Mouse (Mus musculus) lung, postnatal 4 days (tissue): ENCODE data around the gene Lypd9.
"Not testable (repeated sequence)": the region's sequence is repeated elsewhere in the genome, so short reads cannot be mapped to it uniquely, and the experiment has no call there.

Source experiments
- DNase-seq, 2 experiments: peaks; one replicate each; pipeline ENCODE4 v3.0.0; 2021

Lypd9 gene

GRCm38 (mm10) chr11:58452759-58453158 is at the start of gene Lypd9:
Gene Lypd9 (minus strand): TSS chr11:58452923.
- DNase-seq: no peak

- not testable (repeated sequence) for DNase-seq
Observed at GRCm38 (mm10) chr11:58502472-58502871, 49.7 kb upstream of the Lypd9 start, which contains the start of gene Olfr331. Gene Olfr331 (minus strand): TSS chr11:58502572.

DNA sequence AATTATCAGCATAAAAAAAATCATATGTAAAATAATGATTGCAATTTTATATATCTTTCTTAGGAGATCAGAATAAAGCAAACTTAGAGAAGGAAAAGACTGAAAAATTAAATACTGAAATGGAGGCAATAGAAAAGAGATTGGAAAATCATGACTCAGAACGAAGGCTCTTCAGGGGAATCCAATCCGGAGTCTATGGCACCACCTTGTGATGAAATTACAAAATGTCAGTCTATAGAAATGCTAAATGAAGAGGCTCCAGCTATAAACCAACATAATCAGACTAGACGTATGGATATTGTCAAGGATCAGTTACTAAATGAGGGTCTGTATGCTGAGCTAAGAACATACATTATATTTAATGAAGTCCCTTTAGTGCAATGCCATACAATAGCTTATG is 46.6 kb upstream of the Lypd9 start:
- DNase-seq: no peak

DNA sequence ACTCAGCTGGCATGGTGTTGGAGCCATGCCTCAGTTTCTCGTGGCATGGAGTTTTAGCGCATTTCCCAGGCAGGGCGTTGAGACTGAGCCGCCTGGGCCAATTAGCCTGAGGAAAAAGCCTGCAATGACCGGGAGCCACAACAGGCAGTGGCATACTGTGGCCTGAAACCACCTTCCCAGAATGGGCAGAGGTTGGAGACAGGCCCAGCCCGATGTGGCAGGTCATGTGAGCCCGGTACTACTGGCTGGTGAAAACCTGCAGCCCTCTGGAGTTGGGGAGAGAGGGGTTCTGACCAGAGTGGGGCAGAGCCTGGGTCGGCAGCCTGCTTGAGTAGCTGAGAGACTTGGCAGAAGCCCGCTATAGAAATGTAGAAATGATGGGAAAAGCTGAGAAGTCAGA is 46.0 kb upstream of the Lypd9 start:
- no peak for DNase-seq

- no peak for DNase-seq
Observed at GRCm38 (mm10) chr11:58492455-58492854, 39.7 kb upstream of the Lypd9 start, which contains the start of gene Olfr332. Gene Olfr332 (minus strand): TSS chr11:58492555.

- no peak for DNase-seq
Observed at GRCm38 (mm10) chr11:58462170-58462569, 9.4 kb upstream of the Lypd9 start, which contains the start of gene Olfr30. Gene Olfr30 (minus strand): TSS chr11:58462270.

- no peak for DNase-seq
Observed at GRCm38 (mm10) chr11:58453592-58453991, 869 bp upstream of the Lypd9 start.

GRCm38 (mm10) chr11:58437866-58438265 is 14.9 kb downstream of the Lypd9 start:
- no peak for DNase-seq

DNA sequence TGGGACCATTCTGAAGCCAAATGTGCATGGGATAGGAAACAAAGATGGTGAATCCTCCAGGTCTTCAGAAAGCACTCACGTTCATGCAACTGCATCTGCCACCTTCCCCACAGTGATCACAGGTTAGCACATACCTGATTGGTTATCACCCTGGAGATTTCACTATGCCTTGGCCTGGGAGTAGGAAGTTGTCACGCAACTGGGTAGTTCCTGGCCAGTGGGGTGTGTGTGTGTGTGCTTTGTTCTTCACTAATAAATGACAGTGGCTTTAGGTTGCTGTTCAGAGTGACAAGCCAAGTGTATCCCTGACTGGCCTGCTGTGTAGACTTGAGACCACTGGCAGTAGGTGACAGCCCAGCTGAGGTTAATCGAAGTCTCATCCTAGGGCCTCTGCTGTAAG is 20.5 kb downstream of the Lypd9 start, which contains the start of gene Gm12253:
Gene Gm12253 (plus strand): TSS at position 301 of the 400 bp plus-strand sequence.
- DNase-seq: no peak

DNA sequence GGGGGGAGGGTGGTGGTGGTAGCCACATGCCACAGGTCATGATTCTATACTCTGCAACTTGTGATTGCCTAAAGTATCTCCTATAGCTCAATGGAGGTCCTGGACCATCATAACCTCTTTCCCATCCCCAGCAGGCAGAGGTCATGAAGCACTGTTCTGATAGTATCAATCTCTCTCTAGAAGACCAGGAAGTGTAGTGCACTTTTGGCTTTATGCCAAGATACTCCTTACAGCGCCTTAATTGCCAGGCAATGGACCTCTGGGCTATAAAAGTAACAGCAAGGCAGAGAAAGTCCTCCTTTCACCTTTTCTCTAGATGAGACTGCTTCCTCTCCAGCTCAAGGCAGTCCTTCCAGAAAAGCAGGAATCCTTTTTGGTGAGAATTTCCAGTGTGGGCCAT is 31.9 kb downstream of the Lypd9 start, which contains the start of gene 1810065E05Rik:
Gene 1810065E05Rik (plus strand): TSS at position 297 of the 400 bp plus-strand sequence.
- no peak for DNase-seq

- DNase-seq: no peak
Observed at GRCm38 (mm10) chr11:58418336-58418735, 34.4 kb downstream of the Lypd9 start.

- no peak for DNase-seq
Observed at GRCm38 (mm10) chr11:58408066-58408465, 44.7 kb downstream of the Lypd9 start.

DNA sequence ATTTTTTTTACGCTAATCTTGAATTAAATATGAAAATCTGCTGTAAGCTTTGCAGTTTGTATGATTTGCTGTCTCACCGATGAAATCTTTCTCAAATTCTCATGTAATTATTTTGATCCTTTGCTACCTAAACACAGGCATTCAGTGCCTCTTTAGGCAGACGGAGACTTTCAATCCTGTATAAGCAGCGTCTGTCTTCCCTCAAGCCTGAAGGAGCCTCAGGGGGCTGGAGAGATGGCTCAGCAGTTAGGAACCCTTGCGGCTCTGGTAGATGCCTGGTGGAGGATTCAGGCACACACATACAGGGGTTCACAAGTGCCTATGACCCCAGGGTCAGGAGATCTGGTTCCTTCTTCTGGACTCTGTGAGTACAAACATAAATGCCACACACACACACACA is 52.1 kb downstream of the Lypd9 start:
- no peak for DNase-seq

- DNase-seq: no peak
Observed at GRCm38 (mm10) chr11:58399985-58400645, 52.6 kb downstream of the Lypd9 start.
